Mouse (Mus musculus) left cerebral cortex, adult 2 months (tissue): ENCODE data around the gene Ctnna3. TPM values are rescaled to one million over a fixed set of nuclear protein-coding genes. Genes with fewer than 3 reads are reported as not detected.
A peak's percentile ranks its signal among the peaks of the same experiment; 100 is the strongest.
"Not testable (repeated sequence)": the region's sequence is repeated elsewhere in the genome, so short reads cannot be mapped to it uniquely, and the experiment has no call there.

Experiments
- DNase-seq, 2 experiments: peaks; one replicate each; pipeline ENCODE4 v3.0.0; 2021 to 2022; ENCODE audit warnings: low spot score in 2 of 2, mixed read lengths in 1 of 2; ENCODE audit errors: extremely low spot score in 1 of 2
- H3K27ac ChIP-seq: fragments of 200-600 bp; 2 replicates; pipeline ENCODE4 v1.8.1; 2022
- H3K4me3 ChIP-seq: fragments of 200-600 bp; 2 replicates; pipeline ENCODE4 v1.8.1; 2022
- CTCF ChIP-seq: fragments of 200-600 bp; IDR thresholded peaks from 2 replicates; pipeline ENCODE4 v1.8.1; 2022; ENCODE audit warnings: antibody characterized with exemption, mild to moderate bottlenecking, moderate library complexity
- intact Hi-C: fragments of 180-260 bp; cut with DNase I; formaldehyde crosslinking; loops from one replicate; pipeline ENCODE4 v1.15.1; 2025
- long read RNA-seq, 2 experiments: library from polyadenylated mRNA; stranded (forward); transcript quantifications; one replicate each; pipeline ENCODE4 v2.0.0; 2021; ENCODE audit warnings: borderline mapping rate in 2 of 2
- total RNA-seq, 2 experiments: library from RNA; stranded (reverse); gene quantifications; 2 replicates each; pipeline ENCODE4 v1.2.3; 2021

The Ctnna3 gene
- total RNA-seq = 1 to 10 TPM; 2.1 to 2.2 TPM
- long read RNA-seq, experiment 1, partial matches to known transcripts = 1 of 12 reads
- long read RNA-seq, experiment 1, other reads (novel, unspliced or antisense) = 11 of 12 reads
- long read RNA-seq, experiment 2, partial matches to known transcripts = 0 of 6 reads
- long read RNA-seq, experiment 2, other reads (novel, unspliced or antisense) = 6 of 6 reads

DNA sequence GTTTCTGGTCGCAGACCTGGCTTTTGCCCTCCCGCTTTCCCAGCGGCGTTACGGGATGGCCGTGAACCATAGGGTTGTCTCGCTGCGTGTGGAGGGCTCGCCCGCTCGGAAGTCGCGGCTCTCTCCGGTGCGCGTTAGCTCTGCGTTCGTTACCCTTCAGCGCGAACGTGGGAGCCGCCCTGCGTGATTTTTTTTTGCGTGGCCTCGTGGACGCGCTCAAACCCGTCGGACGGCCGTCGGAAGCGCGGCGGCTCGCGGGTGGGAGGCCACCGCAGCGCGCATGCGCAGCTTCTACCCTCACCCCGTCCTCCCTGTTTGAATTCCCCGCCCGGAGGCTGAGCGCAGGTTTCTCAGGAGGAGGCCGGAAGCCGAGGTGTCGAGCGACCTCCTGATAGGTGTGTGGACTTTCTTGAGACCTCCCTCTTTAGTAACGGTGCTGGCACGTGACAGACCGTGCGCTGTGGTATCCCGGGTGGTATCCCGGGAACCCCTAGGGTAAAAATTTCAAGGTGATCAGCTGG, at the start of gene Ctnna3:
Gene Ctnna3 (plus strand): TSS at position 314 of the 521 bp plus-strand sequence.
- intact Hi-C loops = loop anchor here (2.0 to 10.0 kb wide), 4 partner anchors 47 to 655 kb away; partner anchors contain the start of gene Dnajc12
- peak; percentile 81 to 89 for DNase-seq
- no peak for TF ChIP-seq CTCF
- Histone ChIP-seq H3K27ac (peak within 1 kb of the TSS; percentile 58), H3K4me3 (peak within 1 kb of the TSS; percentile 93)

DNA sequence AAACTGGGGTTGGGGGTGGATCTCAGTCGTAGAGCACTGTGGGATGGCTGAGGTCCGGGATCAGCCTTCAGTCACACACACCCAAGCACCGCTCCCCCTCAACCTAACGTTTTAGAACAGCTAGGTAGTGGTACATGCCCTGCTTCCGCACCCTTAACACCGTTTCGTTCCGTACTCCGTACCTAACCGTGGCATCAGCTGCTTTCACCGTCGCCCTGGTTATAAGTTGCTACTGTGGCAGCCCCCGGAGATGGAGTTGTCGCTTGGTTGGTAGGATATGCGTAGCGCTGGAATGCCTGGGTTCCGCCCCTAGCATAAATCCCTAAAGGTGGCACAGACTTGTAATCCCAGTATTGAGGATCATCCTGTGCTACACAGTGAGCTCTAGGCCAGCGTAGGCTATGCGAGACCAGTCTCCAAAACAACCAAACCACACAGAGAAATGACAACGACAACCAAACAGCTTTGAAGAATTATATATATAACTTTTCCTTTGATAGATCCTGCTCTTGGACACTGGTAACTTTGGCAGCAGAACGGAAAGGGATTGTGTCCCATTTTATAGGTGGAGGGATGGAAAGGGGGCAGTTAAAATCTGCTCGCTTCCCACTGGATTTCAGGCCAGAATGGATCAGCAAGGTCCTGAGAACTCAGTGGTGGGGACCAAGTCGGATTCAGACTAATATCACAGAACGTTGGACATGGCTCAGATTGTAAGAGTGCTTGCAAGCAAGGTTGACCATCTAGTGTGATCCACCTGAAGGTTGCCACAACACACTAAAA, 48.2 kb upstream of the Ctnna3 start, which contains the start of gene Sirt1:
Gene Sirt1 (minus strand): TSS at position 207 of the 783 bp plus-strand sequence.
- TF ChIP-seq CTCF = no peak
- Histone ChIP-seq H3K27ac (peak within 1 kb of the TSS; percentile 76), H3K4me3 (peak within 1 kb of the TSS; percentile 65)
- intact Hi-C loops = loop anchor here (1.0 to 10.0 kb wide), 4 partner anchors 43 to 357 kb away; partner anchors contain the start of genes Herc4, Hnrnph3 and Pbld2
- peak in 1 of 2 experiments; percentile 12 for DNase-seq

- peak; percentile 79 for TF ChIP-seq CTCF
- peak within 1 kb of the TSS; percentile 76 for H3K27ac ChIP-seq
- peak within 1 kb of the TSS; percentile 65 for H3K4me3 ChIP-seq
- DNase-seq = peak; percentile 58 to 81
- intact Hi-C loops = loop anchor here (1.0 to 10.0 kb wide), 4 partner anchors 44 to 358 kb away; partner anchors contain the start of genes Herc4, Hnrnph3 and Pbld2
These were observed 47.3 kb upstream of the Ctnna3 start, which contains the start of gene Dnajc12 for GRCm38 (mm10) chr10:63382372-63383279. Dnajc12 (plus strand) TSS chr10:63382443.

DNA sequence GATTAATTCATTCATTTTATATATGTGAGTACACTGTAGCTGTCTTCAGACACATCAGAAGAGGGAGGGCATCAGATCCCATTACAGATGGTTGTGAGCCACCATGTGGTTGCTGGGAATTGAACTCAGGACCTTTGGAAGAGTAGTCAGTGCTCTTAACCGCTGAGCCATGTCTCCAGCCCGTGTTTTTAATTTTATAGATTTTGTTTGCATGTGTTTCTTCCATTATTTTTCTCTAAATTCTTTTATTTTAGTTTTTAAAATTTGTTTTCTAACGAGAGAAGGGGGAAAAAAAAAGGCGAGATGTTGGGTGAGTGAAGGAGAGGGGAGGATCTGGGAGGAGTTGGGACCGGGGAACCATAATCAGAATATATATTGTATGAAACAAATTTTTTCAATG, 44.0 kb upstream of the Ctnna3 start:
- H3K4me3 ChIP-seq = peak overlapping the region; percentile 79
- H3K27ac ChIP-seq = not testable (repeated sequence)

DNA sequence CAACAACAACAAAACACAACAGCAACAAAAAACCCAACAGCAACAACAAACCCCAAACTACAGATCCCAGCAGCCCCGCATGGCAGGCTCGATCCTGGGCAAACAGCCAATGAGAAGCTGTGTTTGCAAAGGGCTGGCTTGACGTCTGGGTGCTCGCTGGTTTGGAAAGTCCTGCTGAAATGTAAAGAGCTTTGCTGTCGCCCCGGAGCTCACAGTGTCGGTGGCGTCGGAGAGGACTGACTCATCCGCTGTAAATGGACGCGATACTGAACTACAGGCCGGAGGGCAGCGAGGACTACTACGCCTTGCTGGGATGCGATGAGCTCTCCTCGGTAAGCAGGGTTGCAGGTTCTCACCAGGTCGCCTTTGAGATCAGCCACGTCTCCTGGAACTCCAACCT, 43.5 kb upstream of the Ctnna3 start:
- Histone ChIP-seq H3K27ac (peak overlapping the region; percentile 33; the same call in 1 of the 2 replicates), H3K4me3 (peak overlapping the region; percentile 79)
- TF ChIP-seq CTCF = no peak
- DNase-seq = peak; percentile 84 to 86
- intact Hi-C loops = loop anchor here (10.0 kb wide), 2 partner anchors 142 to 362 kb away; partner anchors contain the start of genes Herc4, Hnrnph3 and Pbld2

More for the DNA sequence above, 44.0 kb upstream of the Ctnna3 start:
- intact Hi-C loops = loop anchor here (10.0 kb wide), 2 partner anchors 141 to 361 kb away; partner anchors contain the start of genes Herc4, Hnrnph3 and Pbld2
- DNase-seq = not testable (repeated sequence)

- no peak for TF ChIP-seq CTCF
- intact Hi-C loops = loop anchor here (10.0 kb wide), 2 partner anchors 142 to 362 kb away; partner anchors contain the start of genes Herc4, Hnrnph3 and Pbld2
- Histone ChIP-seq H3K27ac (peak overlapping the region; percentile 33; the same call in 1 of the 2 replicates), H3K4me3 (peak overlapping the region; percentile 79)
- DNase-seq = no peak
These were observed 42.9 kb upstream of the Ctnna3 start for GRCm38 (mm10) chr10:63386991-63387390.

GRCm38 (mm10) chr10:63388948-63389347, 41.0 kb upstream of the Ctnna3 start:
- no peak overlapping the region for H3K4me3 ChIP-seq
- DNase-seq = no peak
- intact Hi-C loops = loop anchor here (10.0 kb wide), 2 partner anchors 144 to 364 kb away; partner anchors contain the start of genes Herc4, Hnrnph3 and Pbld2
- no peak for TF ChIP-seq CTCF
- no peak overlapping the region for H3K27ac ChIP-seq

- no peak overlapping the region for H3K4me3 ChIP-seq
- DNase-seq = no peak
- TF ChIP-seq CTCF = no peak
- intact Hi-C loops = no loop called here
- no peak overlapping the region for H3K27ac ChIP-seq
These were observed 32.9 kb upstream of the Ctnna3 start for GRCm38 (mm10) chr10:63396963-63397362.

- intact Hi-C loops = no loop called here
- TF ChIP-seq CTCF = no peak
- no peak for DNase-seq
- Histone ChIP-seq H3K4me3 (no peak overlapping the region), H3K27ac (no peak overlapping the region)
These were observed 27.0 kb upstream of the Ctnna3 start for GRCm38 (mm10) chr10:63402731-63403504.

- intact Hi-C loops = no loop called here
- TF ChIP-seq CTCF = no peak
- Histone ChIP-seq H3K4me3 (no peak overlapping the region), H3K27ac (no peak overlapping the region)
- DNase-seq = no peak
These were observed 26.3 kb upstream of the Ctnna3 start for GRCm38 (mm10) chr10:63403636-63404035.
